Mouse (Mus musculus): Measurements from ENCODE around the gene Nprl2. TPM values are rescaled to one million over a fixed set of nuclear protein-coding genes. Genes with fewer than 3 reads are reported as not detected.

The Nprl2 gene
- polyA plus RNA-seq, 1 experiment from 2014 or later: 40.7 TPM

DNA sequence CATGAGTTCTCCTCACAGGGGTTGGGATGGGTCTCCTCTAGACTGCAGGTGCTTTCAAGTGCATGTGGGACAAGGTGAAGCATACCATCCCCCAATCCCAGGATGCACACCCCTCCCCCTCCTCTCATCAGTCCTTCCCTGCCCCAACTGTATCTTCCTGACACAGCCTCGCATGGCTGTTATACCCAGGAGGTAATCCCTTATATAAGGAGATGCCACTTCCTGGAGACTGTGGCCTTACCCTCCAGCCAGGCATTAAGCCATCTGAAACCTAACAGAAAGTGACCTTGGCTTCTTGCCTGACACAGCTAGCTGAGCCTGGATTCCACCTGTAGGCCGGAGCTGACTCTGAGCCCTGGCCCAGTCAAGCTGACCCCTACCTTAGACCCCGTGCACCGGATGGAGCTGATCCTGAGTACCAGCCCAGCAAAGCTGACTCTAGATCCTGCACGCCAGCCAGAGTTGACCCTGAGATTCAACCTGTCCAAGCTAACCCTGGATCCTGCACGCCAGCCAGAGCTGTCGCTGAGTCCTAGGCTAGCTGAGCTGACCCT, 40.6 kb downstream of the Nprl2 start:
- H3K4me1 ChIP-seq (replicated peaks; ENCODE audit: control insufficient read depth, insufficient read depth, low read length): peaks cover 12% of the 10 kb centered on the region
- H3K9me3 ChIP-seq (ENCODE audit: control insufficient read depth, low read length): no peaks in the 10 kb centered on the region
- H3K27ac ChIP-seq (ENCODE audit: low read depth, low read length): no peak overlapping the region
- no peak overlapping the region for H3K4me3 ChIP-seq (ENCODE audit: low read depth, low read length)
- no peak overlapping the region for H3K4me2 ChIP-seq (ENCODE audit: low read depth, low read length, severe bottlenecking)
- no peak overlapping the region for H3K9ac ChIP-seq (ENCODE audit: low read length)
- 93% methylated on average over 7 of the region's 7 CpGs for WGBS
- no peaks in the 10 kb centered on the region for H3K27me3 ChIP-seq (ENCODE audit: control insufficient read depth, insufficient read depth, low read length)
- H3K36me3 ChIP-seq (ENCODE audit: control insufficient read depth, insufficient read depth, low read length): no peaks in the 10 kb centered on the region
- ATAC-seq (replicated peaks; ENCODE audit: low FRiP score): no peak
- no peak for DNase-seq (ENCODE audit: low spot score)

- WGBS: 92% methylated on average over 14 of the region's 14 CpGs
- no peaks in the 10 kb centered on the region for H3K36me3 ChIP-seq (ENCODE audit: control insufficient read depth, insufficient read depth, low read length)
- H3K9ac ChIP-seq (ENCODE audit: low read length): no peak overlapping the region
- H3K9me3 ChIP-seq (ENCODE audit: control insufficient read depth, low read length): no peaks in the 10 kb centered on the region
- ATAC-seq (replicated peaks; ENCODE audit: low FRiP score): no peak
- H3K27me3 ChIP-seq (ENCODE audit: control insufficient read depth, insufficient read depth, low read length): no peaks in the 10 kb centered on the region
- no peak overlapping the region for H3K4me2 ChIP-seq (ENCODE audit: low read depth, low read length, severe bottlenecking)
- peaks cover 12% of the 10 kb centered on the region for H3K4me1 ChIP-seq (replicated peaks; ENCODE audit: control insufficient read depth, insufficient read depth, low read length)
- no peak overlapping the region for H3K4me3 ChIP-seq (ENCODE audit: low read depth, low read length)
- H3K27ac ChIP-seq (ENCODE audit: low read depth, low read length): no peak overlapping the region
- no peak for DNase-seq (ENCODE audit: low spot score)
Observed at GRCm38 (mm10) chr9:107583174-107583573, 41.1 kb downstream of the Nprl2 start.

- Histone ChIP-seq H3K9ac (ENCODE audit: low read length) (no peak overlapping the region), H3K4me2 (ENCODE audit: low read depth, low read length, severe bottlenecking) (no peak overlapping the region), H3K27me3 (ENCODE audit: control insufficient read depth, insufficient read depth, low read length) (no peaks in the 10 kb centered on the region), H3K27ac (ENCODE audit: low read depth, low read length) (no peak overlapping the region), H3K9me3 (ENCODE audit: control insufficient read depth, low read length) (no peaks in the 10 kb centered on the region), H3K4me1 (replicated peaks; ENCODE audit: control insufficient read depth, insufficient read depth, low read length) (peaks cover 5% of the 10 kb centered on the region; the same call in 1 of the 2 replicates), H3K36me3 (ENCODE audit: control insufficient read depth, insufficient read depth, low read length) (peaks cover 3% of the 10 kb centered on the region; the same call in 1 of the 2 replicates), H3K4me3 (ENCODE audit: low read depth, low read length) (no peak overlapping the region)
- ATAC-seq (replicated peaks; ENCODE audit: low FRiP score) (no peak), DNase-seq (ENCODE audit: low spot score) (no peak)
- WGBS: 95% methylated on average over 5 of the region's 5 CpGs
Observed at GRCm38 (mm10) chr9:107586504-107586903, 44.5 kb downstream of the Nprl2 start.

DNA sequence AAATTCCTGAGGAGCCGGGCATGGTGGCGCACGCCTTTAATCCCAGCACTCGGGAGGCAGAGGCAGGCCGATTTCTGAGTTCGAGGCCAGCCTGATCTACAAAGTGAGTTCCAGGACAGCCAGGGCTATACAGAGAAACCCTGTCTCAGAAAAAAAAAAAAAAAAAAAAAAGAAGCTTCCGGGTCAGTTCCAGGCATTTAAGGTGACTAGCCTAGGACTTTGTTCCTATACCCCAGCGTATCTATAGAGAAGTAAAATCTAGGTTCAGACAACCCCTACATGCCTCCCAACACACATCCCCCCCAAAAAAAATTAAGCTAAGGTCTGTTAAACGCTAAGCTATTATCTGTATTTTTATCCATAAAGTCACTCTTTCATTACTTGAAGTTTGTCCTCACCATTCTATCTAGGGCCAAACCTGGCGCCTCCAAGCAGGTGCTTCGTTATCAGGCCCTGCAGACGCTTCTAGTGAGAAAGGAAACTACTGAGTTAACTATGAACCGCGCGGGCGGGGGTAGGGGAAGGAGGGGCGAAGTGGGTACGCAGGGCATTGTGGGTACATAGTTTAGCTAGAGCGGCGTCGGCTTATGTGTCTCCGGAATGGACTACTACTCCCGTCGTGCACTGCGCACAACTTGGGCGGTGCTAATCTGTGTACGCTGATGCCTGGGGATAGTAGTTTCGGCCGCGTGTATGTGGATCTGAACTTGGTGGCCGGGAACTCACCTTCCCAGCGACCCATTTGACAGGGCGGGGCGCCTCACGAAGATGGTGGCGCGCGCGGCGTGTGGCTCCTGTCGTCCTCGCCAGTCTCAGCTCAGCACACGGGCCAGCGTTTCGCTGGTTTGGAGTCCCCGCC, 45.2 kb downstream of the Nprl2 start, which contains the start of gene Ifrd2:
TSS of gene Ifrd2 (plus strand) at position 669 of the 859 bp plus-strand sequence.
- no peaks in the 10 kb centered on the region for H3K9me3 ChIP-seq (ENCODE audit: control insufficient read depth, low read length)
- H3K27ac ChIP-seq (ENCODE audit: low read depth, low read length): no peak within 1 kb of the TSS
- peak within 1 kb of the TSS; percentile 86 for H3K4me2 ChIP-seq (ENCODE audit: low read depth, low read length, severe bottlenecking)
- peak within 1 kb of the TSS; percentile 68 for H3K9ac ChIP-seq (ENCODE audit: low read length)
- H3K27me3 ChIP-seq (ENCODE audit: control insufficient read depth, insufficient read depth, low read length): no peaks in the 10 kb centered on the region
- H3K36me3 ChIP-seq (ENCODE audit: control insufficient read depth, insufficient read depth, low read length): peaks cover 3% of the 10 kb centered on the region; the same call in 1 of the 2 replicates
- H3K4me3 ChIP-seq (ENCODE audit: low read depth, low read length): peak within 1 kb of the TSS; percentile 64
- DNase-seq (ENCODE audit: low spot score) (peak; percentile 97), ATAC-seq (replicated peaks; ENCODE audit: low FRiP score) (peak; percentile 98)
- WGBS: 13% methylated on average over 46 of the region's 46 CpGs
- peaks cover 3% of the 10 kb centered on the region; the same call in 1 of the 2 replicates for H3K4me1 ChIP-seq (replicated peaks; ENCODE audit: control insufficient read depth, insufficient read depth, low read length)

GRCm38 (mm10) chr9:107587833-107588639, 46.0 kb downstream of the Nprl2 start:
- no peak for ATAC-seq (replicated peaks; ENCODE audit: low FRiP score)
- Histone ChIP-seq H3K4me3 (ENCODE audit: low read depth, low read length) (peak overlapping the region; percentile 64), H3K4me1 (replicated peaks; ENCODE audit: control insufficient read depth, insufficient read depth, low read length) (peaks cover 3% of the 10 kb centered on the region; the same call in 1 of the 2 replicates), H3K27me3 (ENCODE audit: control insufficient read depth, insufficient read depth, low read length) (no peaks in the 10 kb centered on the region), H3K9ac (ENCODE audit: low read length) (peak overlapping the region; percentile 68), H3K36me3 (ENCODE audit: control insufficient read depth, insufficient read depth, low read length) (peaks cover 3% of the 10 kb centered on the region; the same call in 1 of the 2 replicates), H3K4me2 (ENCODE audit: low read depth, low read length, severe bottlenecking) (peak overlapping the region; percentile 86), H3K9me3 (ENCODE audit: control insufficient read depth, low read length) (no peaks in the 10 kb centered on the region), H3K27ac (ENCODE audit: low read depth, low read length) (no peak overlapping the region)
- no peak for DNase-seq (ENCODE audit: low spot score)
- WGBS: 5% methylated on average over 33 of the region's 33 CpGs

DNA sequence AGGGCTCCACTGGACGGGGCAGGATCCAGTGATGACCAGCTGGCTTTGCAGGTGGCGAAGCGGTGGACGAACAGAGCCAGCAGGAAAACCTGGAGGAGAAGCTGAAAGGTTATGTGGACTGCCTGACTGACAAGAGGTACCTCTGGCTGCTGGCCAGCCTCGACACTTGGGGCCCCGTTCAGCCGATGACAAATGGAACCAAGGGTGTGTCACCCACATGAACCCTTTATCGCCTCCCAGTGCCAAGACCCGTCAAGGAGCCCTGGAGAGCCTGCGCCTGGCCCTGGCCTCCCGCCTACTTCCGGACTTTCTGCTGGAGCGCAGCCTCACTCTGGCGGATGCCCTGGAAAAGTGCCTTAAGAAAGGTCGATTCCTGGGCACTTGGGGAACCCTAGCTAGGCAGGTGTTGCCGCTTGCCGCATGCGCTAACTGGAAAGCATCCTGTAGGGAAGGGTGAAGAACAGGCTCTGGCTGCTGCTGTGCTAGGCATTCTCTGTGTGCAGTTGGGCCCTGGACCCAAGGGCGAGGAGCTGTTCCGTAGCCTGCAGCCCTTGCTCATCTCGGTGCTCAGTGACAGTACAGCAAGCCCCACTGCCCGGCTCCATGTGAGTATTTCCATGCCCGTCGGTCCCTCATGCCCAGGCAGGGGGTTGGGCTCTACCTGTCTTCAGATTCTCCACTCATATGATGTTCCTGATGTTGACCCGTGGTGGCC, 48.2 kb downstream of the Nprl2 start:
- Histone ChIP-seq H3K4me2 (ENCODE audit: low read depth, low read length, severe bottlenecking) (no peak overlapping the region), H3K36me3 (ENCODE audit: control insufficient read depth, insufficient read depth, low read length) (peaks cover 3% of the 10 kb centered on the region; the same call in 1 of the 2 replicates), H3K27me3 (ENCODE audit: control insufficient read depth, insufficient read depth, low read length) (no peaks in the 10 kb centered on the region), H3K4me3 (ENCODE audit: low read depth, low read length) (no peak overlapping the region), H3K9me3 (ENCODE audit: control insufficient read depth, low read length) (no peaks in the 10 kb centered on the region), H3K4me1 (replicated peaks; ENCODE audit: control insufficient read depth, insufficient read depth, low read length) (peaks cover 3% of the 10 kb centered on the region; the same call in 1 of the 2 replicates), H3K9ac (ENCODE audit: low read length) (no peak overlapping the region), H3K27ac (ENCODE audit: low read depth, low read length) (no peak overlapping the region)
- ATAC-seq (replicated peaks; ENCODE audit: low FRiP score) (no peak), DNase-seq (ENCODE audit: low spot score) (no peak)
- WGBS: 93% methylated on average over 25 of the region's 25 CpGs

DNA sequence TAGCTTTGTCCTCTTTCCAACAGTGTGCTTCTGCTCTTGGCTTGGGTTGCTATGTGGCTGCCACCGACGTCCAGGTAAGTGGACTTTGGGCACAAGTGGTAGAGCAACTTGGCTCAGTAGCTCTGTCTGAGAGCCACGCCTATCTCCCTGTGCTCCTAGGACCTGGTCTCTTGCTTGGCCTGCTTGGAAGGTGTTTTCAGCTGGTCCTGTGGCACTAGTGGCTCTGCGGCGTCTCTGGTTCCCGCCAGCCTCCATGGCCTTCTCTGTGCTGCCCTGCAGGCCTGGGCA, 48.7 kb downstream of the Nprl2 start:
- no peak for ATAC-seq (replicated peaks; ENCODE audit: low FRiP score)

More for the DNA sequence above, 48.7 kb downstream of the Nprl2 start:
- Histone ChIP-seq H3K27me3 (ENCODE audit: control insufficient read depth, insufficient read depth, low read length) (no peaks in the 10 kb centered on the region), H3K4me2 (ENCODE audit: low read depth, low read length, severe bottlenecking) (no peak overlapping the region), H3K4me1 (replicated peaks; ENCODE audit: control insufficient read depth, insufficient read depth, low read length) (peaks cover 3% of the 10 kb centered on the region; the same call in 1 of the 2 replicates), H3K4me3 (ENCODE audit: low read depth, low read length) (no peak overlapping the region), H3K9ac (ENCODE audit: low read length) (no peak overlapping the region), H3K27ac (ENCODE audit: low read depth, low read length) (no peak overlapping the region), H3K36me3 (ENCODE audit: control insufficient read depth, insufficient read depth, low read length) (peaks cover 3% of the 10 kb centered on the region; the same call in 1 of the 2 replicates), H3K9me3 (ENCODE audit: control insufficient read depth, low read length) (no peaks in the 10 kb centered on the region)
- no peak for DNase-seq (ENCODE audit: low spot score)
- WGBS: 96% methylated on average over 6 of the region's 6 CpGs

All from forebrain, embryonic 11.5 days (tissue).